Mouse (Mus musculus): ENCODE measurements around the gene Dis3l2. TPM values are rescaled to one million over a fixed set of nuclear protein-coding genes. Genes with fewer than 3 reads are reported as not detected.

The Dis3l2 gene
- polyA plus RNA-seq, 1 experiment from 2014 or later: 42.7 TPM

DNA sequence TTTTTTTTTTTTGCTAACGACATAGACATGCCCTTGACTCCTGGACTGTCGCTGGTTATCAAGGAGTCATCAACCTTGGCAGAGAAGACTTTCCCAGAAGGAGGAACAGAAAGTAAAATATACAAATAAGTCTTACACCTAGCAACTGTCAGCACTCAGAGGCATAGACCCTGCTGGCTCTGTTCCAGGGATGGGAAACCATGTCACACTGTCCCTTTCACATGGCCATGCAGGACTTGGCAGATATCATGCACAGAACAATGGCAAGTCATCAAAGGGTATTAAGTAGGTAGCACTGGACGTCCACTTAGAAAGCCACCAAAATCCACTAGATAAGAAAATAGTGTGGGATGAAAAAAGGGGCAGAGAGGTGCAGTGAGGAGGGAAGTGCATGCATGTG lies 46.5 kb downstream of the Dis3l2 start:
- Histone ChIP-seq H3K9ac (ENCODE audit: low read depth, low read length) (no peak overlapping the region), H3K4me1 (ENCODE audit: control insufficient read depth, insufficient read depth, low read length) (no peaks in the 10 kb centered on the region), H3K9me3 (replicated peaks; ENCODE audit: control insufficient read depth, low read length, poor library complexity, severe bottlenecking) (no peaks in the 10 kb centered on the region; the same call in 1 of the 2 replicates), H3K36me3 (ENCODE audit: control insufficient read depth, insufficient read depth, low read length) (peaks cover 23% of the 10 kb centered on the region), H3K4me2 (ENCODE audit: low read length) (no peak overlapping the region), H3K4me3 (ENCODE audit: low read depth, low read length) (no peak overlapping the region), H3K27me3 (ENCODE audit: control insufficient read depth, insufficient read depth, low read depth, low read length) (no peaks in the 10 kb centered on the region), H3K27ac (ENCODE audit: low read length) (no peak overlapping the region)
- WGBS: 76% methylated on average over 3 of the region's 3 CpGs
- no peak for ATAC-seq

DNA sequence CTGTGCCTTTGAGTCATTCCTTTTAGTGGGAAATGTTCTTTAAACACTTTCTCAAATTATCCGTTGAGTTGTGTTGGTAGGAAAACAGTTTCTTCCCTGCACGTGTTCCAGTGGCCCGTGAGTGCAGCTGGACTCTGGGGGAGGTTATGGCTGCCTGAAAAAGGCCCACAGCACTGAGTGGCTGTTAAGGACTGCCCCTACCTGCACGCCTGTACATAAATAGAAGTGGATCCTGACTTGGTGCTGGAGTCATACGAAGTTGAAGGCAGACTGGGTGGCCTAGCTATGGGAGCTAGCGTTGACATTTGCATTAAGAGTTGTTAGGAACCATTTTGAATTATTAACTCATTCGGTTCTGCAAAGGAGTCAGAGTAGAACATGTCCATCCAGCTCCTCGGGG lies 49.8 kb downstream of the Dis3l2 start:
- WGBS: 88% methylated on average over 8 of the region's 8 CpGs
- no peak overlapping the region for H3K4me3 ChIP-seq (ENCODE audit: low read depth, low read length)
- peaks cover 11% of the 10 kb centered on the region; the same call in 1 of the 2 replicates for H3K36me3 ChIP-seq (ENCODE audit: control insufficient read depth, insufficient read depth, low read length)
- no peaks in the 10 kb centered on the region for H3K27me3 ChIP-seq (ENCODE audit: control insufficient read depth, insufficient read depth, low read depth, low read length)
- no peaks in the 10 kb centered on the region; the same call in 1 of the 2 replicates for H3K9me3 ChIP-seq (replicated peaks; ENCODE audit: control insufficient read depth, low read length, poor library complexity, severe bottlenecking)
- H3K27ac ChIP-seq (ENCODE audit: low read length): no peak overlapping the region
- no peak overlapping the region for H3K9ac ChIP-seq (ENCODE audit: low read depth, low read length)
- ATAC-seq: no peak
- H3K4me1 ChIP-seq (ENCODE audit: control insufficient read depth, insufficient read depth, low read length): no peaks in the 10 kb centered on the region
- H3K4me2 ChIP-seq (ENCODE audit: low read length): no peak overlapping the region

DNA sequence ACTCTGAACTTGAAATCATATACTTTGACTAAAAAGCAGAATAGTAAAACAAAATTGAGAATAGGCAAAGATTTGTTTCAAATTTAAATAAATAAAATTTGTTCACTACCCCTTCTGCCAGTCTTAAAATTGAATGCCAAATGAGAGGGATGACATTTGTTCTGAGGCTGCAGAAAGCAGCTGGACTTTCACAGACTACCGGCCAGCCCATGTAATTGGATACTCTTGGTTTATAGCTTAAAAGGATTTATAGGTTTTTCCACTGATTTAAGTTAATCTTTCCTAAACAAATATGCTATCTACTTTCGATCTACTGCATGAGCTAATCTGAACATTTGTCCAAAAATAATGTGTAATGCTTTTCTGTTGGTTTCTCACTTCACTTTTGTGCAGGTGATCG lies 50.7 kb downstream of the Dis3l2 start:
- Histone ChIP-seq H3K27me3 (ENCODE audit: control insufficient read depth, insufficient read depth, low read depth, low read length) (no peaks in the 10 kb centered on the region), H3K36me3 (ENCODE audit: control insufficient read depth, insufficient read depth, low read length) (peaks cover 11% of the 10 kb centered on the region; the same call in 1 of the 2 replicates), H3K9me3 (replicated peaks; ENCODE audit: control insufficient read depth, low read length, poor library complexity, severe bottlenecking) (no peaks in the 10 kb centered on the region; the same call in 1 of the 2 replicates), H3K4me1 (ENCODE audit: control insufficient read depth, insufficient read depth, low read length) (no peaks in the 10 kb centered on the region), H3K4me3 (ENCODE audit: low read depth, low read length) (no peak overlapping the region), H3K27ac (ENCODE audit: low read length) (no peak overlapping the region), H3K9ac (ENCODE audit: low read depth, low read length) (no peak overlapping the region), H3K4me2 (ENCODE audit: low read length) (no peak overlapping the region)
- ATAC-seq: no peak
- 82% methylated on average over 3 of the region's 3 CpGs for WGBS

DNA sequence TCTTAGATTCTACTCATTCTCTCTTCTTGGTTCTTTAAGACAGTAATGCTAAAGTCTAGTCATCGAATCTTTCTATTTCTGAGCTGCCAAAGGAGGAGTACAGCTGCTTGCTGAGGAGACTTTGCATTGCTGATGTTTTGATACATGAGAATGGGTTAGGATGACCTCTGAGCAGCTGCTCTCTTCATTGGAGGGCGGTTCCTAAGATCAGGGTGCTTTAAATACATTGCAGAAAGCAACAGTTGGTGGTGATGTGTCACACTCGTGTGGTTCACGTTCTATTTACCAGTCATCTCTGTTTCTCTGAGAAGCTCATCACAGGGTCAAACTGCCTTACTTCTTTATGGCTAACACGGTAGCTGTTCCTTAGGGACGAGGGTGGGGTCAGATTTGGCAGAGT lies 54.5 kb downstream of the Dis3l2 start:
- Histone ChIP-seq H3K9me3 (replicated peaks; ENCODE audit: control insufficient read depth, low read length, poor library complexity, severe bottlenecking) (no peaks in the 10 kb centered on the region), H3K27me3 (ENCODE audit: control insufficient read depth, insufficient read depth, low read depth, low read length) (no peaks in the 10 kb centered on the region), H3K27ac (ENCODE audit: low read length) (no peak overlapping the region), H3K9ac (ENCODE audit: low read depth, low read length) (no peak overlapping the region), H3K4me3 (ENCODE audit: low read depth, low read length) (no peak overlapping the region), H3K4me1 (ENCODE audit: control insufficient read depth, insufficient read depth, low read length) (no peaks in the 10 kb centered on the region), H3K4me2 (ENCODE audit: low read length) (no peak overlapping the region), H3K36me3 (ENCODE audit: control insufficient read depth, insufficient read depth, low read length) (peaks cover 6% of the 10 kb centered on the region)
- 96% methylated on average over 6 of the region's 6 CpGs for WGBS
- ATAC-seq: no peak

DNA sequence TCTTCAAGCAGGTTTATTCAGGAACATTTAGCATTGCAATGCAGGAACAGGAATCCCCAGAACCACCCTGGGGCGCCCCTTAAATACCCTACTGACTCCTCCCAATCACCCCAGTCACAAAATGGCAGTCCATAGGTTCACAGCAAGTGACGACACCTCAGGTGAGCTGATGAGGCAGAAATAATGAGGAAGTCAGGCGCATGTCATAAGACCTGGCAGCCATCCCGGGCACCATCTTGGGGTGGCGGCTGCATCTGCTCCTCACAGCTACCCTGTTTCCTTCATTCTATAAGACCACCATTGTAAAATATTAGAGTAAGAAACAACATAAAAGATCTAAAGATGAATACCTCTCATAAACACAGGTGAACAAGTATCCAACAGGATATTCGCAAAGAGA lies 58.6 kb downstream of the Dis3l2 start:
- Histone ChIP-seq H3K4me3 (ENCODE audit: low read depth, low read length) (no peak overlapping the region), H3K4me2 (ENCODE audit: low read length) (no peak overlapping the region), H3K27ac (ENCODE audit: low read length) (no peak overlapping the region), H3K9me3 (replicated peaks; ENCODE audit: control insufficient read depth, low read length, poor library complexity, severe bottlenecking) (no peaks in the 10 kb centered on the region), H3K4me1 (ENCODE audit: control insufficient read depth, insufficient read depth, low read length) (no peaks in the 10 kb centered on the region), H3K9ac (ENCODE audit: low read depth, low read length) (no peak overlapping the region), H3K36me3 (ENCODE audit: control insufficient read depth, insufficient read depth, low read length) (peaks cover 8% of the 10 kb centered on the region), H3K27me3 (ENCODE audit: control insufficient read depth, insufficient read depth, low read depth, low read length) (no peaks in the 10 kb centered on the region)
- no peak for ATAC-seq
- WGBS: 96% methylated on average over 6 of the region's 6 CpGs

DNA sequence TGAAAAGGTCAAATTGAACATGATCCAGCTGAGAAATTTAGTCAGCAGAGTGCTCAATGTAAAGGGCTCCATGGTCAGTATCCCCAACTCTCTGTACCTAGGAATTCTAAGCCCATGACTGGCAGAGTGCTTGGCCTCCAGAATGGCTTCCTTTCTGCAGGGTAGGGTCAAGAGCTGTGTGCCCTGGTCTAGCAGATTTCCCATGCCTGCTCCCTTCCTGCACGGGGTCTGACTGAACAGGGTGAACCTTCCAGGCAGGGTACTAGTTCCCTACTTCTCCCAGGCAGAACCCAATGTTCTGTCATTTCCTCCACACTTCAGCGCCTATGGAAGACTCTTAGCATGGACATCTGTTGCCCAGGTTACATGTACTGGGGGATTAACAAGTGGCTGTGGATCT lies 97.6 kb downstream of the Dis3l2 start:
- Histone ChIP-seq H3K4me2 (ENCODE audit: low read length) (no peak overlapping the region), H3K9ac (ENCODE audit: low read depth, low read length) (no peak overlapping the region)
- WGBS: 90% methylated on average over 2 of the region's 2 CpGs

DNA sequence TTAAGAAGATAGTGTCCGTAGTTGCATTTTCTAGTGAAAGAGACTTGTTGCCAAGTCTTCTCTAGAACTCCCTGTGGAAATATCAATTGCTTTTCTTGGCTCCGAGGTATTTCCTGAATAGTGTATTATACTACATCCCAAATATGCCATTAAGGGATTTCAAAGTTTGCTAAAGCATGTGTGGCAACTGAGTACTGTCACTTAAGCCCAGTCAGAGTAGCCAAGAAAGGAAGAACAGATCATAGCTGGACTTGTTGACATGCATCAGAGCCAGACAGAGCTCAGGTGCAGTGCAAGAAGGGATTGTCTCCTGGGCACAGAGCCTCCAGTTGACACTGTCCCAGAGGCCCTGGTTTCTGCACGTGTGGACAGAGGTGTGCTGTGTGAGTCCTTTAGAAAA lies 108.1 kb downstream of the Dis3l2 start:
- no peak overlapping the region for H3K4me3 ChIP-seq (ENCODE audit: low read depth, low read length)
- ATAC-seq: no peak
- no peak overlapping the region for H3K9ac ChIP-seq (ENCODE audit: low read depth, low read length)
- H3K27ac ChIP-seq (ENCODE audit: low read length): no peak overlapping the region
- H3K36me3 ChIP-seq (ENCODE audit: control insufficient read depth, insufficient read depth, low read length): no peaks in the 10 kb centered on the region
- no peaks in the 10 kb centered on the region for H3K27me3 ChIP-seq (ENCODE audit: control insufficient read depth, insufficient read depth, low read depth, low read length)
- H3K9me3 ChIP-seq (replicated peaks; ENCODE audit: control insufficient read depth, low read length, poor library complexity, severe bottlenecking): no peaks in the 10 kb centered on the region
- H3K4me1 ChIP-seq (ENCODE audit: control insufficient read depth, insufficient read depth, low read length): peaks cover 3% of the 10 kb centered on the region
- WGBS: 71% methylated on average over 3 of the region's 3 CpGs
- H3K4me2 ChIP-seq (ENCODE audit: low read length): no peak overlapping the region

More for the DNA sequence above, 97.6 kb downstream of the Dis3l2 start:
- ATAC-seq: no peak
- Histone ChIP-seq H3K4me1 (ENCODE audit: control insufficient read depth, insufficient read depth, low read length) (no peaks in the 10 kb centered on the region), H3K27me3 (ENCODE audit: control insufficient read depth, insufficient read depth, low read depth, low read length) (no peaks in the 10 kb centered on the region), H3K9me3 (replicated peaks; ENCODE audit: control insufficient read depth, low read length, poor library complexity, severe bottlenecking) (no peaks in the 10 kb centered on the region), H3K27ac (ENCODE audit: low read length) (no peak overlapping the region), H3K4me3 (ENCODE audit: low read depth, low read length) (no peak overlapping the region), H3K36me3 (ENCODE audit: control insufficient read depth, insufficient read depth, low read length) (no peaks in the 10 kb centered on the region)

DNA sequence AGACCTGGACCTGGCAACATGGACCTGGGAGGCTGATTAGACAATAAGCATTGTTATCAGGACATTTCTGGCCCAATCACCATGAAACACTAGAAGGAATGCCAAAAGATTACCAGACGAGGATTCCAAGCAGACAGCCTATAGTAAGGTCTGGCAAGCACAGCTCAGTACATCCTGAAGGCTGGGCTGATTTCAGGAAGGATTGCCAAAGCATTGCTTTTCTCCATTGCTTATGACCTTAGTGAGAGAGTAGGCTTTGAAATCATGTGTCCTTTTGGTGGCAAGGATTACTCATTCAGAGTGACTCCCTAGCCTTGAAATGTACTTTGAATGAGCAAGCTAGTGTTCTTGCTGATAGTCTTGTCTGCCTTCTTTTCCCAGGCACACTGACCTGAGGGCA lies 118.7 kb downstream of the Dis3l2 start:
- Histone ChIP-seq H3K4me3 (ENCODE audit: low read depth, low read length) (no peak overlapping the region), H3K9me3 (replicated peaks; ENCODE audit: control insufficient read depth, low read length, poor library complexity, severe bottlenecking) (no peaks in the 10 kb centered on the region), H3K4me1 (ENCODE audit: control insufficient read depth, insufficient read depth, low read length) (no peaks in the 10 kb centered on the region), H3K27me3 (ENCODE audit: control insufficient read depth, insufficient read depth, low read depth, low read length) (no peaks in the 10 kb centered on the region), H3K9ac (ENCODE audit: low read depth, low read length) (no peak overlapping the region), H3K27ac (ENCODE audit: low read length) (no peak overlapping the region), H3K4me2 (ENCODE audit: low read length) (no peak overlapping the region), H3K36me3 (ENCODE audit: control insufficient read depth, insufficient read depth, low read length) (peaks cover 2% of the 10 kb centered on the region; the same call in 1 of the 2 replicates)
- 50% methylated on average over 1 of the region's 1 CpGs for WGBS
- ATAC-seq: no peak

DNA sequence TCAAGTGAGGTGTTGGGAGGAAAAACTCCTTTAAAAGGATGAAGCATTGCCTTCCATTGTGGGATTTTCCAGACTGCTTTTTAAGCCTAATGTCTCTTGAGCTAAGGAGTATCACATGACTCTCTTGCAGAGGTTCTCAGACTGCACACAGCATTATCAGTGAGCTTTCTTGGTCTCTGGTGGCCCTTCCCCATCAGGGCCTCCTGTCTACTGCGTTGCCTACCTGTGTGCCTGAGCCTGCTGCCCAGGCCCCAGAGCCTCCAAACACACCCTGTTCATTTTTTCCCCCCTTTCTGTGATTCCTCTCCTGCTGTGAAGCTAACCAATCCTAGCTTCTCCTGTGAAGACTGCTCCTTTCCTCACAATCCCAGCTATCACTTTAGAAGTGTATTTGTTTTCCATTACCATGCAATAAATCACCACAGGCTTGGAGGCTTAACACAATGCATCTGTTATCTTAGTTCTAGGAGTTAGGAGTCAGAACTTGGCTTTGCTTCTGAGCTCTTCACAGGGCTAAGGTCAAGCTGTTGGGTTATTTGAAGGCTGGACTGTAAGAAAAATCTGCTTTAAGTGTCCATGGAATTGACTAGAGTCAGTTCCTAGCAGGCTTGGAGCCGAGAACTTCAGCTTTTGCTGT lies 130.9 kb downstream of the Dis3l2 start:
- Histone ChIP-seq H3K4me3 (ENCODE audit: low read depth, low read length) (no peak overlapping the region), H3K9me3 (replicated peaks; ENCODE audit: control insufficient read depth, low read length, poor library complexity, severe bottlenecking) (no peaks in the 10 kb centered on the region), H3K27ac (ENCODE audit: low read length) (no peak overlapping the region), H3K36me3 (ENCODE audit: control insufficient read depth, insufficient read depth, low read length) (no peaks in the 10 kb centered on the region), H3K4me1 (ENCODE audit: control insufficient read depth, insufficient read depth, low read length) (no peaks in the 10 kb centered on the region), H3K27me3 (ENCODE audit: control insufficient read depth, insufficient read depth, low read depth, low read length) (no peaks in the 10 kb centered on the region), H3K9ac (ENCODE audit: low read depth, low read length) (no peak overlapping the region), H3K4me2 (ENCODE audit: low read length) (no peak overlapping the region)
- ATAC-seq: no peak
- 84% methylated on average over 2 of the region's 2 CpGs for WGBS

All from midbrain, embryonic 16.5 days (tissue).